Mouse (Mus musculus): ENCODE data around the gene Pdgfa.

DNA sequence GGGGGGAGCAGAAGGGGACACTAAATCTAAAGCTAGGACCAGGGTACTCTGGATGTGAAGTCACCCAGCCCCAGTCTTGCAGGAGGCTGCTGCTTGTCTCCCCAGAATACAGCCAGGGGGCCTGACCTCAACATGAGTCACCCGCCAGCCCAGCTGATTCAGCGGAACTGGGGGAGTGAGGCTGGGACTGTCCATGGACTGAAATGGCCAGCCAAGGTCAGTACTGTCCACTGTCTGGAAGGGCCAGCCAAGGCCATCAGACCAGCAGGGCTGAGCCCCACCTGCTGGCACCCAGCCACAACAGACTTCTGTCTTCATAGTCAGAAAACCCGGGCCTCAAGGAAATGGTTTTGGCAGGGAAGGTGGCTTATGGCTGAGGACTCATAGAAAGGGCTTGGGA, 17.9 kb upstream of the Pdgfa start:
- TF ChIP-seq CTCF (IDR thresholded peaks at IDR 0.05; ENCODE audit: low read depth, low read length) (no peak), POLR2AphosphoS5 (IDR thresholded peaks at IDR 0.05; ENCODE audit: insufficient replicate concordance, low read depth, low read length) (no peak), TAL1 (conservative IDR thresholded peaks at IDR 0.05; ENCODE audit: low read depth, low read length) (no peak), GATA1 (IDR thresholded peaks at IDR 0.05; ENCODE audit: borderline replicate concordance, low read length) (no peak)

Measured in G1E (cell line).